Mouse (Mus musculus) neural tube, embryonic 15.5 days (tissue): ENCODE data around the gene Ror1. TPM values are rescaled to one million over a fixed set of nuclear protein-coding genes. Genes with fewer than 3 reads are reported as not detected.

Experiments
- ATAC-seq: fragments of 200-750 bp; cut with Nextera tagmentation; 2 replicates; pipeline ENCODE4 v1.8.0; 2017; ENCODE audit warnings: mild to moderate bottlenecking, moderate TSS enrichment, moderate library complexity; ENCODE audit not compliant: low FRiP score
- H3K27ac ChIP-seq: fragments of 300-500 bp; sonication (generic); replicated peaks from 2 replicates; pipeline ENCODE4 v1.5.1; 2015; ENCODE audit warnings: mild to moderate bottlenecking, inconsistent platforms
- H3K27me3 ChIP-seq: fragments of 300-500 bp; sonication (generic); replicated peaks from 2 replicates; pipeline ENCODE4 v1.6.1; 2015; ENCODE audit warnings: inconsistent platforms
- H3K36me3 ChIP-seq: fragments of 300-500 bp; sonication (generic); 2 replicates; pipeline ENCODE4 v1.6.1; 2015; ENCODE audit warnings: inconsistent platforms
- H3K4me1 ChIP-seq: fragments of 300-500 bp; sonication (generic); 2 replicates; pipeline ENCODE4 v1.6.1; 2015; ENCODE audit warnings: inconsistent platforms
- H3K4me2 ChIP-seq: fragments of 300-500 bp; sonication (generic); 2 replicates; pipeline ENCODE4 v1.6.1; 2015; ENCODE audit warnings: inconsistent platforms, mild to moderate bottlenecking, moderate library complexity
- H3K4me3 ChIP-seq: fragments of 300-500 bp; sonication (generic); replicated peaks from 2 replicates; pipeline ENCODE4 v1.5.1; 2015; ENCODE audit warnings: mild to moderate bottlenecking, inconsistent platforms
- H3K9ac ChIP-seq: fragments of 300-500 bp; sonication (generic); replicated peaks from 2 replicates; pipeline ENCODE4 v1.6.1; 2015; ENCODE audit warnings: mild to moderate bottlenecking, inconsistent platforms
- H3K9me3 ChIP-seq: fragments of 300-500 bp; sonication (generic); replicated peaks from 2 replicates; pipeline ENCODE4 v1.6.1; 2016; ENCODE audit warnings: inconsistent platforms
- WGBS: fragments of 180-500 bp; shearing (Covaris S2); methylation state at CpG from one replicate; pipeline ENCODE4 v1.1.7; 2015; ENCODE audit warnings: mixed read lengths; 5-methylcytosine and 5-hydroxymethylcytosine counted together
- polyA plus RNA-seq: library from polyadenylated mRNA; unstranded; fragments of >200 nt; fragmentation: Nextera tagmentation; extraction: Ambion mirVana; gene quantifications from 2 replicates; pipeline ENCODE4 v1.2.1, GENCODE M21; 2015

Ror1 gene
- polyA plus RNA-seq, 1 experiment from 2014 or later = 1.2 TPM

DNA sequence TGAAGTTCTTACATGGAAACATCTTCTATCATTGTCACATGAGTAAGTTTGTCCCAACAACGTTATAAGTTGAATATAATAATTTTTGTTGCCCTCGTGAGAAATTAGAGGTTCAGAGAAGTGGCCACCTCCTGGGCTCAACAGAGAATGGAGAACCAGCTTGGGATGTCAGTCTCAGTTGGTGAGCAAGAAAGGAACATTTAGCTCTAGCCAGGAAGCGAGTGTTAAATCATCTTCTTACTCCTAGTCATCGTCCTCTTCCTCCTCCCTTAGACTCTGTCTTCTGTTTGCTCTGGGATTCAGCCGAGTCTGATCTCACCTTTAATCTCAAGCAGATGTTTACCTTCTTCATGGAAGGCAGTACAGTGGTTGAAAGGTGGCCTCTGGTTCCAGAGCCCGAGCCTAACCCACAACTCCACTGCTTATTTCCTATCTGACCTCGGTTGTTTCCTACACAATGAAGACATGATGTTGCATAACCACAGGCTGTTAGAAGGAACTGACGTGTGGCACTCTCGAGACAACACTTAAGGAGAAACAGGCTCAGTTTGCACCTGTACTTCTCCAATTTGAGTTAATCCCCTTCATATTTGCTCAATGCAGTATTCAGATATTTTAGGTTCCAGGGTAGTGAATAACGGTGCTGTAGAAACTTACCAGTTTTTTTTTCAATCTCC lies 175.6 kb downstream of the Ror1 start:
- H3K36me3 ChIP-seq = no peaks in the 10 kb centered on the region
- H3K4me2 ChIP-seq = no peak overlapping the region
- ATAC-seq = no peak

DNA sequence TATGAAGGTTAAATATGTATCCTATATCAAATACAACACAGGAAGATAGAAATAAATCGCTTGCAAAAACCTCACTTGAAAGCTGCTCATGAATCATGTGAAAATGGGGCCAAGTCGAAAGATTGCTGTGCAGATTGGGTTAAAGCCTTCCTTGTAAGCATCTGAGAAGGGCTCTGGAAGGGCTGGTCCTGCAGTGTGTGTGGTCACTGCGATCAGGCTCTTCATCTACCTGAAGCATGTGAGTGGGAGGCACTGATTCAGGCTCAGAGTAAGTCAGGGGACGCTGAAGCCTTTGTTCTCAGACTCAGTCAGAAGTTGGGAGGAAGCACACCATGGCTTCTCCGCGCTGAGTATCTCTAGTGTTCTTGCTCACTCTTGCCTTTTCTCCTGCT lies 176.1 kb downstream of the Ror1 start:
- Histone ChIP-seq H3K4me3 (no peak overlapping the region), H3K27ac (no peak overlapping the region), H3K4me2 (no peak overlapping the region), H3K36me3 (no peaks in the 10 kb centered on the region), H3K27me3 (no peaks in the 10 kb centered on the region), H3K9ac (no peak overlapping the region), H3K4me1 (no peaks in the 10 kb centered on the region), H3K9me3 (no peaks in the 10 kb centered on the region)
- ATAC-seq = no peak
- WGBS = 79% methylated on average over 6 of the region's 6 CpGs

More for the DNA sequence above, 175.6 kb downstream of the Ror1 start:
- Histone ChIP-seq H3K4me1 (no peaks in the 10 kb centered on the region), H3K27me3 (no peaks in the 10 kb centered on the region), H3K4me3 (no peak overlapping the region), H3K9ac (no peak overlapping the region), H3K9me3 (no peaks in the 10 kb centered on the region), H3K27ac (no peak overlapping the region)
- WGBS = 83% methylated on average over 10 of the region's 10 CpGs

- Histone ChIP-seq H3K27ac (no peak overlapping the region), H3K36me3 (no peaks in the 10 kb centered on the region), H3K4me1 (no peaks in the 10 kb centered on the region), H3K4me3 (no peak overlapping the region), H3K9ac (no peak overlapping the region), H3K27me3 (no peaks in the 10 kb centered on the region), H3K9me3 (no peaks in the 10 kb centered on the region), H3K4me2 (no peak overlapping the region)
- no peak for ATAC-seq
- WGBS = 87% methylated on average over 3 of the region's 3 CpGs
Observed at GRCm38 (mm10) chr4:100273356-100273755, 177.8 kb downstream of the Ror1 start.

DNA sequence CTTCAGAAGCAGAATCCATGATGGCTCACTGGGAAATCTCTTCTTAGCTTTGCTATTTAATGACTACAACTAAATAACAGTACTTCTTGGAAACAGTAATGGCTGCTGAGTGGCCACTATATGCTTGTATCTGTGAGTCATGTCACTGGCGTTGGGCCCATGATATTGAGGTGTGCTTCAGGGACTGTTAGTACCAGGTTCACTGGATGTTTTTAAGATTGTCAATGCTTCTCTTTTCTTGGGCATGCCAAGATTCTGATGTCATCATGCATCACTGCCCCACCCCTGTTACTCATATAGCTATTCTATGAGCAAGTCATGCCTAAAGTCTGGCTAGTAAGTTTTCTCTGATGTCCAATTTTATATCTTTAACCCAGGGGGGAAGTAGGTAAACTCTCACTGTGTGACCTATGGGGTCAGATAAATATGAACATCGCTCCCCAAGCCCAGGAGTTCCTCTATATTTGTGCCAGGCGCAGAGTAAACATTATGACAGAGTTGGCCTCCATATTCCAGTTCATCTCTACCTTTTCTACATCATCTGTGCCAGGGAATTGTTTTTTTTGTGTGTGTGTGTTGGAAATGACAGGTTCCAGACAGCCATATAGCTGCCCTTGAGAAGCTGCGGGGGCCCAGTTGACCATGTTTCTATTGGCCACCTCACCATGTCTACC lies 178.4 kb downstream of the Ror1 start:
- H3K27me3 ChIP-seq = no peaks in the 10 kb centered on the region
- H3K9ac ChIP-seq = no peak overlapping the region
- H3K4me3 ChIP-seq = no peak overlapping the region
- H3K4me2 ChIP-seq = no peak overlapping the region
- H3K27ac ChIP-seq = no peak overlapping the region
- WGBS = 95% methylated on average over 4 of the region's 4 CpGs
- H3K36me3 ChIP-seq = no peaks in the 10 kb centered on the region
- no peak for ATAC-seq
- no peaks in the 10 kb centered on the region for H3K4me1 ChIP-seq
- no peaks in the 10 kb centered on the region for H3K9me3 ChIP-seq

DNA sequence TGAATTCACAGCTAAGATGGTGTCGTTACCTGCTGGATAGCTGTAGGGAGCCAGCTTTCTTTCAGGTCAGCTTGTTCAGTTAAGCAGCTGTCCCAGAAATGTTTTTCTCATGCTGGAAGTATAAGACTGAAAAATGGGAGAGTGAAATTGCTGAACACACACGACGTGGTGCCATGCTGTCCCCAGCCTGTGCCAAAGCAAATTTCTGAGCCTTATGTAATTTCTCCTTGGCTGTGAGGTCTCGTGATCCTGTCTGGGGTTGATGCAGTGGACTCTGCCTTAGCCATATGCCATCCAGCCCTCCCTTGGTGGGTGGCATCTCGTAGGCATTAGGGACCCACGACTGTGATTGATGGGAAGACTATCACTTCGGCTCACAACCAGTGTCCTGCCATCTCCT lies 180.9 kb downstream of the Ror1 start:
- Histone ChIP-seq H3K4me2 (no peak overlapping the region), H3K36me3 (no peaks in the 10 kb centered on the region), H3K9me3 (no peaks in the 10 kb centered on the region), H3K27ac (no peak overlapping the region), H3K4me1 (no peaks in the 10 kb centered on the region), H3K4me3 (no peak overlapping the region), H3K9ac (no peak overlapping the region), H3K27me3 (no peaks in the 10 kb centered on the region)
- ATAC-seq = no peak
- WGBS = 80% methylated on average over 7 of the region's 7 CpGs

- Histone ChIP-seq H3K36me3 (no peaks in the 10 kb centered on the region), H3K4me2 (no peak overlapping the region), H3K27me3 (no peaks in the 10 kb centered on the region), H3K4me1 (no peaks in the 10 kb centered on the region), H3K9me3 (no peaks in the 10 kb centered on the region), H3K9ac (no peak overlapping the region), H3K27ac (no peak overlapping the region), H3K4me3 (no peak overlapping the region)
- ATAC-seq = no peak
- WGBS = 84% methylated on average over 1 of the region's 1 CpGs
Observed at GRCm38 (mm10) chr4:100276970-100277369, 181.4 kb downstream of the Ror1 start.

DNA sequence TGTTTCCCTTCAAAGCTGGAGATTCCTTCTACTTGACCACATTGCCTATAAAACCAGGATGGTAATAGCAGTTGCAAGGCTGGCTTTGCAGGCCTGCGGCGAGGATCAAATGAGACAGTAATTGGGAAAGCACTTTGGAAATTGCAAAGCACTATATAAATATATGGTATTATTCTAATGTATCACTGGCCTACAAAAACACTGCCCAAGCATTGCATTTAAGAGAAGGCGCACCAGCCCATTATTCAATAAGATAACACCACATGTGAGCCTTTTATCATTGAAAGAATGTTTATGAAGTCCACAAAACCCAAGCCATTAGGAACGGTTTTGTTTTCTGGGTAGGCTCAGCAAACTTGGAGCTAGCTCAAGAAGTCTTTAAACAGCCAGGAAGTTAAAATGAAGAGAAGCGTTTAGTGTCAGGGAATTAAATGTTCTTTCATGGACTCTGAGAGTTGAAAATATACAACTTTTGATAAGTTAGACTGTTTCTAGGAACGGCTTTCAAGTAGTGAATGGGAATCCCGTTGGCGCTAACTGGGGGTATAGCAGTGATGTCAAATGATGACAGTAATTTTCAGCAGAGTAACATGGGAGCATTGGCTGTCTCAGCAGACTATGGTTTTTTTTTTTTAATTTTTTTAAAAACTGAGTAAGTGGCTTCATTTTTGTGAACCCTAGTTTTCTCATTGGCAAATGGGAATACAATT lies 187.7 kb downstream of the Ror1 start:
- no peak for ATAC-seq
- Histone ChIP-seq H3K36me3 (no peaks in the 10 kb centered on the region), H3K27me3 (no peaks in the 10 kb centered on the region), H3K27ac (no peak overlapping the region), H3K9me3 (no peaks in the 10 kb centered on the region), H3K4me3 (no peak overlapping the region), H3K4me1 (no peaks in the 10 kb centered on the region), H3K4me2 (no peak overlapping the region), H3K9ac (no peak overlapping the region)
- 90% methylated on average over 8 of the region's 8 CpGs for WGBS

GRCm38 (mm10) chr4:100284528-100284927 lies 188.9 kb downstream of the Ror1 start:
- Histone ChIP-seq H3K4me3 (no peak overlapping the region), H3K9me3 (no peaks in the 10 kb centered on the region), H3K4me2 (no peak overlapping the region), H3K9ac (no peak overlapping the region), H3K4me1 (no peaks in the 10 kb centered on the region), H3K36me3 (no peaks in the 10 kb centered on the region), H3K27me3 (no peaks in the 10 kb centered on the region), H3K27ac (no peak overlapping the region)
- no peak for ATAC-seq
- 90% methylated on average over 6 of the region's 6 CpGs for WGBS

DNA sequence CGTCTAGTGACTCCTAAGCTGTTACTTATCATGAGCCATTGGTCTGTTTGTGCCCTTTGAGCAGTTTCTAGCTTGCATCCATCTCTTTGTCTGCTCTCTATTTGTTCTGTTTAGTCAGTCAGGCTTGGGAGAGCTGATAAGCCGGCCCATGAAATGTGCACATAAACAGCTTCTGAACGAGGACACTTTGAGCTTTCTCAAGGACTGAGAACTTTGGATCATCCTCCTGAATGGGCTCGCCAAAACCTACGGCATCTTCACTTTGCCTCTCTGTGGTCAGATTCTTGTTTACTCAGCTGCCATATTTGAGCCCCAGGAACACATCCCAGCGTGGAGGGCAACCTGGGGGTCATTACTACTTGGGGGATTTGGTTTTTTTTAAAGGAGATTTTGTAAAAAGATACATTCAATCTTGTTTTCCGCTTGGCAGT lies 190.5 kb downstream of the Ror1 start:
- 84% methylated on average over 7 of the region's 7 CpGs for WGBS
- Histone ChIP-seq H3K27me3 (no peaks in the 10 kb centered on the region), H3K4me3 (no peak overlapping the region), H3K4me2 (no peak overlapping the region), H3K36me3 (no peaks in the 10 kb centered on the region), H3K4me1 (no peaks in the 10 kb centered on the region), H3K9me3 (no peaks in the 10 kb centered on the region), H3K9ac (no peak overlapping the region), H3K27ac (no peak overlapping the region)
- ATAC-seq = no peak

DNA sequence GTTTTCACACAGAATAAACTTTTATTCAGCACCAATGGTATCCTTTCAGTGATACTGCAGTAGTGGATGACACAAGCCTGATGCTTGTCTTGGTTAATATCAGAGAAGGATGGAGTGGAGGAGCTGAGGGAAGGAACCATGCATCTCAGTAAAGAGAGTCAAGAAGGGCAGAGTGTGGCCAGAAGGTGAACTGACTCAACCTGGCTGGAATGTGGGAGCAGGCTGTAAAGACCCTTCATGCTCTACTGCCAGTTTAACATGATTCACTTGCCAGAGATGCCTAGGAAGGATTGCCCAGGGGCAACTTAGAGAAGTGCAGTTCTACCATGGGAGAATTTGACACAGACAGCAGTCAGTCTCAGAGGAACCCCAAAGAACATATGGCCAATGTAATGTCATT lies 191.2 kb downstream of the Ror1 start:
- Histone ChIP-seq H3K36me3 (no peaks in the 10 kb centered on the region), H3K9me3 (no peaks in the 10 kb centered on the region), H3K4me2 (no peak overlapping the region), H3K9ac (no peak overlapping the region), H3K4me3 (no peak overlapping the region), H3K27ac (no peak overlapping the region), H3K27me3 (no peaks in the 10 kb centered on the region), H3K4me1 (no peaks in the 10 kb centered on the region)
- no peak for ATAC-seq

DNA sequence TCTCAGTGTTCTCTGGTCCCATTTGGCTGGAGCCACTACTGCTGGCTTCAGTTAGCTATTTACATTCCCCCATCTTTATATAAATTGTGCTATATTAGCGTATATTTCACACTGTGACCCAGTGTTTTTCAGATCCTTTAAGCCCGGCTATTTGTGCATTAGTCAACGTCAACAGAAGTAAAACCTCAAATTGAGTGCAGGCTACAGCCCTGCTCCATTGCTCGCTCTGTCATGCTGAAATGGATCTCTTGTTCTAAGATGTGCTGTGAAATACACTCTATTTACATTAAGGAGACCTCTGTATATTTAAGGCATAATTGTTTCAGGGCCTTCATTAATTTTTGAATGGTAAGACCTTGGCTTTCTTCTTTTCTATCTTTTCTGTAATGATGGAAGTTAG lies 192.2 kb downstream of the Ror1 start:
- H3K27ac ChIP-seq = no peak overlapping the region
- ATAC-seq = no peak
- H3K27me3 ChIP-seq = no peaks in the 10 kb centered on the region
- WGBS = 83% methylated on average over 4 of the region's 4 CpGs
- no peaks in the 10 kb centered on the region for H3K36me3 ChIP-seq
- H3K4me2 ChIP-seq = no peak overlapping the region
- no peak overlapping the region for H3K9ac ChIP-seq
- H3K9me3 ChIP-seq = no peaks in the 10 kb centered on the region
- H3K4me3 ChIP-seq = no peak overlapping the region
- no peaks in the 10 kb centered on the region for H3K4me1 ChIP-seq

DNA sequence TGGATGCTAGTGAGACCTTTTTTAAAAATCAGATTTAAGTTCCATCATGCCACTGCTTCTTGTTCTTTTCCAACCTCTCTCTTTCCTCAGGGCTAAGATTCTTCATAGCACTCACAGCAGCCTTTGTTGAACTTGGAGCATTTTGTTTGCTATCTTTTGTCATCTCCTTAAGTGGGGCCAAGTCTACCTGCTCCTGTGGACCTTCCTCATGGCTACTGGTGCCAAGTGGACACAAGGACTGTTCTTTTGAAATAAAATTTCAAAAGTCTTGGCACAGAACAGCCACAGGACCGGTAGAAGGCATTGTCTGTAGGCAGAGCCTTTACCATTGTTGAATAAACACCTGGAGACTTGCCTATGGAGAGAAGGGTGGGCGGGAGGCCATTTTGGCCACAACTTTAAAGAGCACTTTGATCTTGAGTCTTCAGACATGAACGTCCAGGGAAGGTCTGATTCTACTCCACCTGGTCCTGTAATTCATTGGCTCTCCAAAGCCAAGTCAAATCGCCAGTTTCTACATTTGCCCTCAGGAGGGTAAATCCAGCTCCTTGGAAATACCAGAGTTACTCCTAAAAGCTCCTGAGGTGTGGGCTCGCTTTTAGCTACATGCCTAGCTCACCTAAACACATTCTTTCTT lies 195.5 kb downstream of the Ror1 start:
- H3K4me1 ChIP-seq = no peaks in the 10 kb centered on the region
- 85% methylated on average over 5 of the region's 5 CpGs for WGBS
- H3K9ac ChIP-seq = no peak overlapping the region
- H3K4me2 ChIP-seq = no peak overlapping the region
- no peak overlapping the region for H3K27ac ChIP-seq
- H3K9me3 ChIP-seq = no peaks in the 10 kb centered on the region
- no peaks in the 10 kb centered on the region for H3K36me3 ChIP-seq
- H3K27me3 ChIP-seq = no peaks in the 10 kb centered on the region
- no peak overlapping the region for H3K4me3 ChIP-seq
- no peak for ATAC-seq
